Mouse (Mus musculus) limb, embryonic 11.5 days (tissue): ENCODE results near the gene Wdr66. TPM values are rescaled to one million over a fixed set of nuclear protein-coding genes. Genes with fewer than 3 reads are reported as not detected.
A peak's percentile ranks its signal among the peaks of the same experiment; 100 is the strongest.

Experiments used
- ATAC-seq: fragments of 200-750 bp; cut with Nextera tagmentation; 2 replicates; pipeline ENCODE4 v1.8.0; 2017; ENCODE audit warnings: low read depth; ENCODE audit not compliant: insufficient number of reproducible peaks, low FRiP score, low TSS enrichment
- DNase-seq: peaks from one replicate; pipeline ENCODE4 v3.0.0-alpha.2; 2015; ENCODE audit warnings: low spot score
- H3K27ac ChIP-seq: fragments of 300-500 bp; sonication (generic); replicated peaks from 2 replicates; pipeline ENCODE4 v1.5.1; 2014; ENCODE audit warnings: low read depth, mild to moderate bottlenecking, low read length
- H3K27me3 ChIP-seq: fragments of 300-500 bp; sonication (generic); 2 replicates; pipeline ENCODE4 v1.6.1; 2014; ENCODE audit warnings: mild to moderate bottlenecking, low read length, mixed read lengths; ENCODE audit not compliant: control insufficient read depth, insufficient read depth
- H3K36me3 ChIP-seq: fragments of 300-500 bp; sonication (generic); 2 replicates; pipeline ENCODE4 v1.6.1; 2014; ENCODE audit warnings: mild to moderate bottlenecking, low read length, moderate library complexity, mixed read lengths; ENCODE audit not compliant: control insufficient read depth, insufficient read depth
- H3K4me1 ChIP-seq: fragments of 300-500 bp; sonication (generic); 2 replicates; pipeline ENCODE4 v1.6.1; 2014; ENCODE audit warnings: low read length, mixed read lengths; ENCODE audit not compliant: control insufficient read depth, insufficient read depth
- H3K4me2 ChIP-seq: fragments of 300-500 bp; sonication (generic); 2 replicates; pipeline ENCODE4 v1.6.1; 2014; ENCODE audit warnings: low read depth, mild to moderate bottlenecking, moderate library complexity; ENCODE audit not compliant: severe bottlenecking
- H3K4me3 ChIP-seq: fragments of 300-500 bp; sonication (generic); 2 replicates; pipeline ENCODE4 v1.5.1; 2014; ENCODE audit warnings: low read depth, low read length
- H3K9ac ChIP-seq: fragments of 300-500 bp; sonication (generic); 2 replicates; pipeline ENCODE4 v1.6.1; 2014; ENCODE audit warnings: mild to moderate bottlenecking, low read length
- H3K9me3 ChIP-seq: fragments of 300-500 bp; sonication (generic); 2 replicates; pipeline ENCODE4 v1.6.1; 2016; ENCODE audit warnings: low read length; ENCODE audit not compliant: control insufficient read depth
- WGBS: fragments of 180-500 bp; shearing (Covaris S2); extraction: QIAGEN DNeasy Blood & Tissue Kit; methylation state at CpG from one replicate; pipeline ENCODE4 v1.1.7; 2014; 5-methylcytosine and 5-hydroxymethylcytosine counted together
- polyA plus RNA-seq: library from polyadenylated mRNA; unstranded; fragments of >200 nt; fragmentation: Nextera tagmentation; extraction: Ambion mirVana; gene quantifications from 2 replicates; pipeline ENCODE4 v1.2.1, GENCODE M21; 2014

The Wdr66 gene
- polyA plus RNA-seq, 1 experiment from 2014 or later, result 0.13 TPM

DNA sequence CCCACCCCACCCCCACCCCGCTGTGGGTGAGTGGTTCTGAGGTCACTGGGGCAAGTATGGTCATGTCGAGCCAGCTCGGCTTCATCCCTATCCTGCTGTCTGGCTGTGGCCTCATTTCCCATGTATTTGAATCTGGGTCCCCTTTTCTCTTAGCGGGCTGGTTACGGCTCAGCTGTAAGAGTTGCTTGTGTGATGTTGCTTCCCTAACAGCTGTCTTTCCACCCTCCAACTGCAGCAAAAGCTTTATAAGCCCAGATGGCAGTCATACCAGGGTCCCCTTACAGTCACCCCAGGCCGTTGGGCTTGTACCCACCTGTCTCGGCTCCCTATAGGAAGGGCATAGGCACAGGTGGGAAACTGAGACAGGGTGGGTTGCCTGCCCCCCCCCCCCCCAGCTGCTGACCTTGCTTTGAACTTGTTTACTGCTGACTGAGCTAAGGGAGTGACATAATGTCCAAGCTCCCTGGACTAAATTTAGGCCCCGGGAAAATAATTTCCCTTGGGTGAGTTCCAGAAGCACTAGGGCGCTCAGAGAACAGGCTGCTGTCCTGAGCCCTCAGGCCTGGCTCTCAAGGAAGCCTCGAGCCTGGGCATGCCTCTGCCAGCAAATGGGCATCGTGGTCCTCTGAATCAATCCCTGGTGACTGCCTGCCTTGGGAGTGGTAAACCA is 112.5 kb downstream of the Wdr66 start:
- H3K4me3 ChIP-seq, result no peak overlapping the region
- no peak overlapping the region for H3K9ac ChIP-seq
- no peaks in the 10 kb centered on the region for H3K4me1 ChIP-seq
- H3K27me3 ChIP-seq, result no peaks in the 10 kb centered on the region
- no peak for ATAC-seq
- no peak overlapping the region for H3K27ac ChIP-seq
- no peaks in the 10 kb centered on the region for H3K9me3 ChIP-seq
- peaks cover 23% of the 10 kb centered on the region for H3K36me3 ChIP-seq
- no peak for DNase-seq
- H3K4me2 ChIP-seq, result no peak overlapping the region
- WGBS, result 85% methylated on average over 11 of the region's 11 CpGs

DNA sequence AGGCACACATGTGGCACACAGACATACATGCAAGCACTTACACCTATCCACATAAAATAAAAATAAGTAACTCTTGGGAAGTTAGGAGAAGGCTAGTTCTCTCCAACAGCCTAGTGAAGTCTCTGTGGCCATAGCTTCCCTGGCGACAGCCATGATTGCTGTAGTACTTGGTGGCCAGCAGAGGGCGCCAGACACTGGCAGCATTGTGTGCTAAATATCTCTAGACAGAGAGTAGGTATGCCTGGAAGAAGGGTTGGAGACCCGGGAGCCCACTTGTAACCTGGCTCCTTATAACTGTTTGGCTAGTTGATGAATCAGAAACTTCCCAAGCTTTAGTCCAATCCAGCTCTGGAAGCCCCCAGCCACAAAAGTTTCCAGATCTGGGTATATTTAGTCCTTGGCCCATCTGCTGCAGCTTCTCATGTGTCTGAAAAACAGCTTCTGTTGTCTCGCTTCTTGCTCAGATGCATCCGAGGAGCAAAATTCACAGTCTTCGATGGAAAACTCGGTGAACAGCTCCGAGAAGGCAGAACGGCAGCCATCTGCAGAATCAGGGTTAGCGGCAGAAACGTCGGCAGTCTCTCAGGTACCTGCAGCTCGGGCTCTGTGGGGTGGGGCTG is 117.1 kb downstream of the Wdr66 start:
- no peak overlapping the region for H3K27ac ChIP-seq
- H3K9ac ChIP-seq, result no peak overlapping the region
- H3K4me1 ChIP-seq, result no peaks in the 10 kb centered on the region
- H3K27me3 ChIP-seq, result no peaks in the 10 kb centered on the region
- peaks cover 32% of the 10 kb centered on the region for H3K36me3 ChIP-seq
- ATAC-seq, result no peak
- H3K9me3 ChIP-seq, result no peaks in the 10 kb centered on the region
- WGBS, result 81% methylated on average over 13 of the region's 13 CpGs
- peak; percentile 74 for DNase-seq
- no peak overlapping the region for H3K4me2 ChIP-seq
- no peak overlapping the region for H3K4me3 ChIP-seq

DNA sequence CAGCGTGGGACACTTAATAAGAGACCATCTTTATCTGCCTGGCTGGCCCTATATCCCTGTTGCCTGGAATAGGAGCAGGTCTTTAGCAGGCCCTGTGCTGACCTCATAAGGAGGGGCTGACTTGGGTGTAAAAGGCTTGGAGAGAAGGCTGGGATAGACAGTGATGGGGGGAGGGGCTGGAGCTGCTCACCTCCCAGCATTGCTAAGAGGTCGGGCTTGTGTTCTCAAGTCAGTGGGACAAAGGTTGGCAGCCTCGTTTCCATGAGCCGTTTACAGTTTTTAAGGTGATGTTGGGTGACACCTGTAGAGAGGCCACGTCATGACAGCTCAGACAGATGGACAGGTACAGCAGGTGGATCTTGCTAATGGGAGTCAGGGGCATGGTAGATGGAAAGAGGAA is 118.1 kb downstream of the Wdr66 start:
- Histone ChIP-seq H3K4me1 (no peaks in the 10 kb centered on the region), H3K9me3 (no peaks in the 10 kb centered on the region), H3K36me3 (peaks cover 31% of the 10 kb centered on the region), H3K27ac (no peak overlapping the region), H3K4me2 (no peak overlapping the region), H3K9ac (no peak overlapping the region), H3K27me3 (no peaks in the 10 kb centered on the region), H3K4me3 (no peak overlapping the region)
- ATAC-seq (no peak), DNase-seq (no peak)
- WGBS, result 92% methylated on average over 5 of the region's 5 CpGs

DNA sequence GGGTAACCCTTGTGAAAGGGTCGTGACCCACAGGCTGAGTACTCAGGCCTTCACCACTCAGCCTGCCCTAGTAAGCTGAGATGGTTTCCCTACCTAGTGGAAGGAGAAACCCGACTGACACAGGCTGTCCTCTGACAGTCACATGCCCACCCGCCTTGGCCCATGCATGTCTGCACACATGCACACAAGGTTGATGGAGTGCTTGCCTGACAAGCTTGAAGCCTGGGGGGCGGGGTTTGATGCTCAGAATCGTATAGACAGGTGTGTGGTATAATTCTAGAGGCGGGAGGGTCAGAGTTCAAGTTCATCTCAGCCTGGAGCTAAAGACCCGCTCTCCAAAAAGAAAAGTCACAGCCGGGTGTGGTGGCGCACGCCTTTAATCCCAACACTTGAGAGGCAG is 123.4 kb downstream of the Wdr66 start:
- Histone ChIP-seq H3K36me3 (peaks cover 22% of the 10 kb centered on the region; the same call in 1 of the 2 replicates), H3K4me1 (no peaks in the 10 kb centered on the region), H3K4me3 (no peak overlapping the region), H3K27ac (no peak overlapping the region), H3K9me3 (no peaks in the 10 kb centered on the region), H3K9ac (no peak overlapping the region), H3K27me3 (no peaks in the 10 kb centered on the region), H3K4me2 (no peak overlapping the region)
- ATAC-seq, result no peak
- WGBS, result 91% methylated on average over 10 of the region's 10 CpGs
- DNase-seq, result no peak

DNA sequence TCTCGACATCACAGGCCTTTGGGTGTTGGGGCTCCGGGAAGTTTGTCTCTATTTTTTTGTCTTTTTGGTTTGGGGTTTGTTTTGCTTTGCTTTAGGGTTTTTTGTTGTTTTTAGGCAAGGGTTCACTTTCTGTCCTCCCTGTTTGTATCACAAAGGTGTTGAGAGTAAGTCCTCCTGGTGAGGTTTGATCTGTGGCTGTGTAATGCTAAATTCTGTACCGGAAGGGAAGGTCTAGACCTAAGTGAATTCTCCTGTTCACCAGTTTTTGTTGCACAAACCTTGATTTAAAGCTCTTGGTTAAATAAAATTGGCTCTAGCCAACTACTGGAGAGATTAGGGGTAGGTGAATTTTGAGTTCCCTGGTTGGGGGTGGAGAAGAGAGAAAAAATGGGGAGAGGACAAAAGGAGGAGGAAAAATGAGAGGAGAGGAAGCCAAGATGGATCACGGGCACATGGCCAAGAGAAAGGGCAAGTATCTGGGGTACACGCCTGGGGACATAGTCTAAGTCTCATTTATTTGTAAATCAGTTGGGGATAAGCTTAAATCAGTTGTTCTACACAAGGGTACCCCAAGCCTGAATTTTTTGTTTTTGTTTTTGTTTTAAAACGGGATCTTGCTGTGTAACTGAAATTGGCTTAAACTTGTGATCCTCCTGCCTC is 124.0 kb downstream of the Wdr66 start:
- no peak overlapping the region for H3K9ac ChIP-seq
- no peak overlapping the region for H3K4me3 ChIP-seq
- no peak overlapping the region for H3K27ac ChIP-seq
- ATAC-seq (no peak), DNase-seq (no peak)
- no peak overlapping the region for H3K4me2 ChIP-seq
- no peaks in the 10 kb centered on the region for H3K4me1 ChIP-seq
- H3K36me3 ChIP-seq, result peaks cover 18% of the 10 kb centered on the region; the same call in 1 of the 2 replicates
- H3K9me3 ChIP-seq, result no peaks in the 10 kb centered on the region
- 93% methylated on average over 6 of the region's 6 CpGs for WGBS
- no peaks in the 10 kb centered on the region for H3K27me3 ChIP-seq

DNA sequence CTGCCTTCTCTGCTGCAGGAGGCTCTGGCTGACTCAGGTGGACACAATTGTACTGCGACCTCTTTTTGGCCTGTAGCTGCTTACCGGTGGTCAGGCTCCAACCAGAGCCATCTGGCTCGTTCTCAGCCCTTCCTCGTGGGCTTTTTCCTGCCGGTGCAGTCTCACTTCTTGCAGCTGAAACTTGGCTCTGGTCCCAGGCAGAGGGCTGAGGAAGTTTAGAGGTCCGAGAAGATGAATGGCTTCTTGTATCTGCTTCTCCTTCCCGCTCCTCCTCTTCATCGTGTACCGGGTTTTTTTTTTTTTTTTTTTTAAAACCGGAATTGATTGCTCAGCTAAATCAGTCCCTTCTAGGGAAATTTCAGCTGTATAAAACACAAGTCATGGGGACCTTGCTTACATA is 124.7 kb downstream of the Wdr66 start:
- 67% methylated on average over 10 of the region's 10 CpGs for WGBS
- Histone ChIP-seq H3K9ac (no peak overlapping the region), H3K4me1 (no peaks in the 10 kb centered on the region), H3K4me3 (no peak overlapping the region), H3K4me2 (no peak overlapping the region), H3K27ac (no peak overlapping the region), H3K9me3 (no peaks in the 10 kb centered on the region), H3K36me3 (peaks cover 11% of the 10 kb centered on the region; the same call in 1 of the 2 replicates), H3K27me3 (no peaks in the 10 kb centered on the region)
- DNase-seq, result no peak
- ATAC-seq, result no peak

Other genes with a start within 250 kb of the Wdr66 start
- 10.0 and 10.3 TPM in 2 replicates for gene Orai1, start 237.0 kb upstream of the Wdr66 start, polyA plus RNA-seq
- gene Morn3, start 205.1 kb upstream of the Wdr66 start, polyA plus RNA-seq, result 0.64 TPM in 1 of 2 replicates, not detected in the other
- gene Tmem120b, start 183.7 kb upstream of the Wdr66 start, polyA plus RNA-seq, result 9.3 and 11.3 TPM in 2 replicates
- 2.9 and 3.6 TPM in 2 replicates for gene Rhof, start 119.4 kb upstream of the Wdr66 start, polyA plus RNA-seq
- gene Setd1b, start 109.9 kb upstream of the Wdr66 start, polyA plus RNA-seq, result 12.0 and 14.0 TPM in 2 replicates
- 82.6 and 85.8 TPM in 2 replicates for gene Psmd9, start 82.7 kb upstream of the Wdr66 start, polyA plus RNA-seq
- not detected in 2 replicates for gene Hpd, start 69.4 kb upstream of the Wdr66 start, polyA plus RNA-seq
- gene Bcl7a, start 91.7 kb downstream of the Wdr66 start, polyA plus RNA-seq, result 44.4 and 45.2 TPM in 2 replicates
- 19.3 and 21.7 TPM in 2 replicates for gene Mlxip, start 142.7 kb downstream of the Wdr66 start, polyA plus RNA-seq
- not detected in 2 replicates for gene Lrrc43, start 237.2 kb downstream of the Wdr66 start, polyA plus RNA-seq
- gene Il31, start 237.4 kb downstream of the Wdr66 start, polyA plus RNA-seq, result not detected in 2 replicates